Mouse (Mus musculus) heart, adult 8-10 months (tissue): Measurements from ENCODE around the gene Rph3a. TPM values are rescaled to one million over a fixed set of nuclear protein-coding genes. Genes with fewer than 3 reads are reported as not detected.
"Not testable (repeated sequence)": the region's sequence is repeated elsewhere in the genome, so short reads cannot be mapped to it uniquely, and the experiment has no call there.

ENCODE experiments used
- DNase-seq: peaks from one replicate; pipeline ENCODE4 v3.0.0; 2022; ENCODE audit warnings: low spot score
- total RNA-seq, 4 experiments: library from RNA; stranded (reverse); gene quantifications; 2 replicates each; pipeline ENCODE4 v1.2.4; 2022

The Rph3a gene
- total RNA-seq, 4 experiments from 2014 or later, result 0.06 to 0.12 TPM; not detected in 2

- DNase-seq, result no peak
Observed at GRCm38 (mm10) chr5:120908196-120908920, 101.5 kb downstream of the Rph3a start.

DNA sequence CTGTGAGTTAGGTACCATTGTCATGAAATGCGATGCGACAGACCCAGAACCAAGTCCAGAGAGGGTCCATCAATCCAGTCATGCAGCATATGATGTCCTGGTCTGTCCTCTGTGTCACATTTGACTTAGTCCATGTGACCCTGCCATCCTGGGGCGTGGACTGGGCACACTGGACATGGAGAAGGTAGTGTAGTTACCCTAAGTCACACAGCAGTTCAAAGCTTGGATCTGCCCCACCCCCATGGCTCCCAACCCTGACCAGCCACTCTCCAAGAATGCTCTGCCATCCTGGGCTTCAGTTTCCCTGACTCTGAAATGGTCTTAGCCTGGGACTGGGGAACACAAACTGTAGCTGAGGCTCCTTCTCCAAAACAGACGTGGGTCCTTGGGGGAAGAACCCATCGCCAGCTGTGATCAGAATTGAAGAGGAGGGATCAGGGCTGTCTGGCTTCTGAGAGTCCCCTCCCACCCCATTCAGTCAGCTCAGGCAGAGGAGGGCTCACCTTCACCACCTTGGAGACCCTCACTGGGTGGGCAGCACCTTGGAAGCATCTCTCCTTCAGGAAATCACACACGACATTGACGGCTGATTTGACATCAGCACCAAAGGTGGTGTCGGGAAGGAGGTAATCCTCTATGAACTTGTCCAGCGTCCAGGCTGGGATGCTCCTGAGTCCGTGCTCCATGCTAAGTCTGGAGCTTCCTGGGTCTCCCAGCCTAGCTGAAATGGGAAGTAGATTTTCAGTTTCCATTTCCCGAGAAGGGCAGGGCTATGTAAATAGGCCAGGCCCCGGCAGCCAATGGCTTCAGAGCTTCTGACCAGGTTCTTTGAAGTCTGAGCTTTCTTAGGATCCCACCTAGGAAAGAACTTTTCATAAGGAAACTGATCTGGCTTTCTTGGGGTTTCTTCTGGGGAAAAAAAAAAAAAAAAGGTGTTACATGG, 102.8 kb downstream of the Rph3a start, which contains the start of gene Oas1a:
Oas1a (minus strand) TSS at position 731 of the 943 bp plus-strand sequence.
- DNase-seq, result not testable (repeated sequence)

GRCm38 (mm10) chr5:120902056-120902455, 107.8 kb downstream of the Rph3a start:
- no peak for DNase-seq

GRCm38 (mm10) chr5:120900666-120901065, 109.2 kb downstream of the Rph3a start:
- DNase-seq, result no peak

- no peak for DNase-seq
Observed at GRCm38 (mm10) chr5:120898726-120899125, 111.2 kb downstream of the Rph3a start.

GRCm38 (mm10) chr5:120898307-120898706, 111.6 kb downstream of the Rph3a start:
- no peak for DNase-seq

GRCm38 (mm10) chr5:120895231-120895900, 114.5 kb downstream of the Rph3a start:
- DNase-seq, result no peak

GRCm38 (mm10) chr5:120894692-120895091, 115.2 kb downstream of the Rph3a start:
- not testable (repeated sequence) for DNase-seq

GRCm38 (mm10) chr5:120893866-120894265, 116.0 kb downstream of the Rph3a start:
- not testable (repeated sequence) for DNase-seq

- DNase-seq, result no peak
Observed at GRCm38 (mm10) chr5:120892243-120892660, 117.6 kb downstream of the Rph3a start.

- not testable (repeated sequence) for DNase-seq
Observed at GRCm38 (mm10) chr5:120891566-120892242, 118.2 kb downstream of the Rph3a start.

- no peak for DNase-seq
Observed at GRCm38 (mm10) chr5:120890991-120891390, 118.9 kb downstream of the Rph3a start.

Other genes with a start within 250 kb of the Rph3a start
- under 1 TPM in 2 of 4 experiments, not detected in 2; 0.16 to 0.26 TPM for gene Oas3, start 232.4 kb downstream of the Rph3a start, total RNA-seq
- gene Oas1e, start 214.6 kb downstream of the Rph3a start, total RNA-seq, result not detected
- gene Oas1c, start 197.6 kb downstream of the Rph3a start, total RNA-seq, result under 1 TPM; 0.22 to 0.52 (median 0.30) TPM
- gene Oas1f, start 162.7 kb downstream of the Rph3a start, total RNA-seq, result not detected
- gene Oas1h, start 148.7 kb downstream of the Rph3a start, total RNA-seq, result not detected
- gene Oas1g, start 122.5 kb downstream of the Rph3a start, total RNA-seq, result under 1 TPM in 1 of 4 experiments, not detected in 3; 0.43 TPM
- gene Oas1a, start 102.6 kb downstream of the Rph3a start, total RNA-seq, result under 1 TPM; 0.24 to 0.46 (median 0.34) TPM
- not detected for gene Oas1d, start 95.6 kb downstream of the Rph3a start, total RNA-seq
- 100 to 1,000 TPM; 163 to 187 (median 182) TPM for gene Ptpn11, start 181.3 kb upstream of the Rph3a start, total RNA-seq
- 100 to 1,000 TPM; 525 to 697 (median 601) TPM for gene Rpl6, start 194.4 kb upstream of the Rph3a start, total RNA-seq
- gene Hectd4, start 210.1 kb upstream of the Rph3a start, total RNA-seq, result 10 to 100 TPM; 22.8 to 26.9 (median 24.1) TPM